Mouse (Mus musculus) ES-Bruce4 (cell line): ENCODE results near the gene Tmcc2.

Experiments
- CTCF ChIP-seq: IDR thresholded peaks from one replicate; pipeline ENCODE4 v1.8.1; 2011; ENCODE audit warnings: low read depth, low read length
- EP300 ChIP-seq: IDR thresholded peaks from 2 replicates; pipeline ENCODE4 v1.6.1; 2011; ENCODE audit warnings: low read depth, low read length; ENCODE audit not compliant: insufficient read depth
- POLR2A ChIP-seq: IDR thresholded peaks from one replicate; pipeline ENCODE4 v1.8.1; 2011; ENCODE audit warnings: low read length; ENCODE audit not compliant: insufficient read depth

- no peak for TF ChIP-seq EP300
- TF ChIP-seq CTCF: no peak
- no peak for TF ChIP-seq POLR2A
Measured at GRCm38 (mm10) chr1:132385266-132385665, 5.8 kb downstream of the Tmcc2 start.
